Mouse (Mus musculus): ENCODE results near the gene Prtn3. TPM values are rescaled to one million over a fixed set of nuclear protein-coding genes. Genes with fewer than 3 reads are reported as not detected.

Gene Prtn3
- total RNA-seq, 2 experiments from 2014 or later: not detected

DNA sequence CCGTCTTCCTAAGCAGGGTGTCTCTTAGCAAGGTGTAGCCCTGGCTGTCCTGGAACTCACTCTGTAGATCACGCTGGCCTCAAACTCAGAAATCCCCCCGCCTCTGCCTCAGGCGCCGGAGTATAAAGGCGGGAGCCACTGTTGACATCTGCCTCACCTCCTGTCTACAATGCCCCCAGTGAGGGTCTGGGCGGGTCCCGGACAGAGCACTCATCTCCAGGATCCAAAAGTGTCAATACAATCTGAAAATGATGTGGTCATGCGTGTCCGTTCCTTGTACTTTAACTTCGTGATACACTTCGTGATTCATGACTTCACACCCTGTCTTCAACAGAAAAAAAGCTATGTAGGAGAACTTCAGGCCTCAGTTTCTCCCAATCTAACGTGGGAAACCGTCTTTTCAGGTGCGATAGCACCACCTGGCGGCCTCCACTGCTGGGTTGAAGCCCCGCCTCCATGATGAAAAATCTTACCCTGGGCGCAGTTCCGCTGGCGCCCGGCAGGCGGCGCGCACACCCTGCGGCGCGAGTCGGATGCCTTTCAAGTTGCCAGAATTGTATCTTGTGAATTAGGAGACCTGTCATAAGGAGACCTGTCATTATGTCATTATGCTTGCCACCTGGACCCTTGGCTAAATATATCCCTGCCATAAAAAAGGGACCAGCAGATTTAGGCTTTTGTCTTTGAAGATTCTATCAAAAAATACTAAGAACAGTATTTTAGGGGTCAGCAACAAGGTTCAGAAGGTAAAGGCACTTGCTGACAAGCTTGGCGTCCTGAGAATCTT lies 50.9 kb downstream of the Prtn3 start:
- DNase-seq: peak; percentile 86 to 94

DNA sequence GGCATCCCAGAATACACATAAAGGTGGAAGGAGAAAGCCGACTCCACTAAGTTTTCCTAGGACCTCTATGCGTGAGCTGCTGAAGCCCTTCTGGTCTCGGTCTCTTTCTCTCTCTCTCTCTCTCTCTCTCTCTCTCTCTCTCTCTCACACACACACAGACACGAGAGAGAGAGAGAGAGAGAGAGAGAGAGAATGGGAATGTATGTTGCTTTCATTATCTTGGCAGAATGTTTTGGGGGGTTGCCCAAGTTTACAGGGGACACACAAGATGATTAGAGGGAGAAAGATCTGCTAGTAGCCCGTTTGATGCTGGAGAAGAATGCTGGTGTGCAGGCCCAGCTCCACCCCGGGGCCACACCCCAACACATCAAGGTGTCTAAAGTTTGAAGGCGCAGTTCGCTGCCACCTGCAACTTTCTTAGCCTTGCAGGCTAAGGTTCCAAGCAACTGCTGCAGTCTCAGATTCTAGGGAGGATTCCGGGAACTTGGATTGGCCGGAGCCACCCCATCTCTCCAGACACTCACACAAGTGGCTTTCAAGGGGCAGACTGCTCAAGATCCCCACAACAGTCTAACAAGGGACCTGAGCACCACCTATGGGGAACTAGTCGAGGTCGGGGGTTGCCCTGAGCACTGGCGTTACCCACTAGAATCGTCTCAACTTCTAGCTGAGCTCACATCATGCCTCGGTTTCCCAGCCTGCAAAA lies 51.7 kb downstream of the Prtn3 start:
- intact Hi-C loops (cut with DNase I): loop anchor here (1.0 to 2.0 kb wide), 2 partner anchors 29 to 32 kb away; no protein-coding TSS in a partner anchor
- DNase-seq: no peak

More for the DNA sequence above, 50.9 kb downstream of the Prtn3 start:
- intact Hi-C loops (cut with DNase I): loop anchor here (1.0 kb wide), 2 partner anchors 33 kb away; no protein-coding TSS in a partner anchor

DNA sequence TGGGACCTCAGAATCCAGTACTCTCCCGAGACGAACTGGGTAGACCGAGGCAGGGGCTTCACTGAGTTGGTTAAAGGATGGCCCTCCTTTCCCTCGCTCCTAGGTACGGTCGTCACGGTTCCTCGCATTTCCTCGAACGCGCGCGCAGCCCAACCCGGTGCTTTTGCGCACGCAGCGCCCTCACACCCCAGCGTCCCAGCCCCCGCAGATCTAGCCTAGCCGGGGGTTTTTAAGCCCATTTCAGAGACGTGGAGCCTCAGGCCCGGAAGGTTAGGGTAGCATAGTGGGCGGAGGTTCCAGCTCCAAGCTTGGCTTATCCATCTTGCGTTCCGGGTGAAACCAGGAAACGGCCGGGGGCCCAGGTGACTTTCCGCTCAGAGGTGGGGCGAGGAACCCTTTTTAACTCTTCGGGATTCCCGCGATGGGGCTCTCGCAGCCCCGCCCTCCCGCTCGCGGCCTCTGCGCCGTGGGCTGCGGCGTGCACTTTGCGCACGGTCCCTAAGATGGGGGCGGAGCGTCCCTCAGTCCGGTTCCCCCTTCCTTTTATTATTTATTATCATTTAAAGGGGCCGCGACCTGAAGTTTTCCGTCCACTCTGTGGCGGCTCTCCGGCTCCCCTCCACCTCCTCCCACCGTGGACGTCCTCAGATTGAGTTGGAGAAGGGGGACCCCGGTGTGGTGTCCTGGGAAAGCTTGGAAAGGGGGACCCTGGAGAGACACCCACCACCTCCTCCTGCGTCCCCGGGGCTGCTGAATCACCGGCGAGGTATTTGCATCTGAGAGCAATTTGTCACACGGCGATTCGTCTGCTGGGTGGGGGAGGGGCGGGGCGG lies 52.4 kb downstream of the Prtn3 start, which contains the start of gene Arid3a:
TSS of gene Arid3a (plus strand) at position 553 of the 833 bp plus-strand sequence.
- peak; percentile 77 to 83 for DNase-seq
- intact Hi-C loops (cut with DNase I): loop anchor here (2.0 kb wide), 1 partner anchor 28 kb away; no protein-coding TSS in a partner anchor

DNA sequence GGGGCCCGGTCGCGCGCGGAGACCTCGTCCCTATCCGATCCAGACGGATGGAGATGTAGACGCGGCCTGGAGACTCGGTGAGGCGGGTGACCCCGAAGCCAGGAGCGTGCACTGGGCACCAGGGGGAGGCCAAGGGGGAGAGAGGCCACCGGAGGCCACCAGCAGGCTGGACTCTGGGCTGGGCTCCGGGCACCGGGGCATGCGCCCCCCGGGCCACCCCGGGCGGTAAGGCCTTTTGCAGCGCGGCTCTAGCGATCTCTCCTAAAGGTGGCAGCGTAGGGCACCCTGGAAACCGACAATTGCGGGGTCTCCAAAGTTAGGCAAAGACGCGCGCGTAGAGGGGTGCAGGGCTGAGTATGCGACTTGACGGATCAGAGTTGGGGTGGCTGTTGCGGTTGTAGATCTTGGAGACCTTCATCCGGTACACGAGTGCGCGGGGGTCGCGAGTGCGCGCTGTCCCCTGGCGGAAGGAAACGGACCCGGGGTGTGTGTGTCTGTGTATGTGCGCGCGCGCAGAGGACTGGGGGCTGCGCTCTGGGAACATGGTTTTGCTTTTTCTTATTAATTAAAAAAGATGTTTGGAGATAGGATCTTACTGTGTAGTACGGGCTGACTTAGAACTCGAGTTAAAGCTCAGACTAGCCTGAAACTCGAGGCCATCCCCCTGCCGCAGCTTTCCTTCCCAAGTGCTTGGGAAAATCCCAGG lies 53.2 kb downstream of the Prtn3 start:
- peak in 1 of 2 experiments; percentile 58 for DNase-seq
- intact Hi-C loops (cut with DNase I): loop anchor here (2.0 kb wide), 1 partner anchor 27 kb away; no protein-coding TSS in a partner anchor

GRCm38 (mm10) chr10:79928030-79928694 lies 53.9 kb downstream of the Prtn3 start:
- intact Hi-C loops (cut with DNase I): no loop called here

GRCm38 (mm10) chr10:79928907-79929701 lies 54.8 kb downstream of the Prtn3 start:
- intact Hi-C loops (cut with DNase I): no loop called here
- DNase-seq: no peak

More at GRCm38 (mm10) chr10:79928030-79928694, 53.9 kb downstream of the Prtn3 start:
- no peak for DNase-seq

DNA sequence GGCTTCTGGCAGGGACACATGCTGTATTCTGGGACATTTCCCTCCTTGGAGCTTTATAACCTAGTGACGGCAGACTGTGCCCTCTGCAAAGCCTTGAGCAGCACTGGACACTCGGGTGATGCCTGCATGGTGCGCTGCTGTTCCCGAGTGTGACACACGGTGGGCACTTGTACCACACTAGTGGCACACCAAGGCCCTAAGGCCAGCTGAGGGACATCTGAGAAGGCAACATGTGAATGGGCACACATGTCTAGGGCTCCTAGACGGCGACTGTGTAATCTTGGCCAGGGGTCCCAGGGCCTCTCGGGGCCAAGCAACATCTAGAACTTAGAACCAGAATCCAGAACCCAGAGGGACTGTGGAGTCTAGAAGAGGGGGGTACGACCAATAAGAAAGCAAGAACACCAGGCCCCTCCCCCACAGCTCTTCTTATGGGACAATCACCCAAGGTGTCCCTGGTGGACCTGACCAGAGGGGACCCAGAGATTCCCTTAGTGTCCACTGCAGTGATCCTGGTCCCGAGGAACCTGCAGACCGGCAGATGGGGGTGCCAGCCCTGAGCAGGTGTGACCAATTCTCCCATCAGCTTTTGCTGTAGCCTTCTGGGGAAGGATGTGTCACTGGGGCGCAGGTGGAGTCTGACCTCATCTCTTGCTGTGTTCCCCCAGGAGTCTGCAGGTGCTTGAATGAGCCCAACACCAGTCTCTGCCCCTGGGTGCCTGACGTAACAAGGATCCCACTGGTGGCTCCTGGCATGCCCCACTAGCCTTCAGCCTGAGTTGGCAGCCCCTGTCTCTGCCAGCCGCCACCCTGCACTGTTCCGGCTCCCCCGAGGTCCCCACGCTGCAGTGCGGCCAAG lies 55.9 kb downstream of the Prtn3 start:
- DNase-seq: no peak
- intact Hi-C loops (cut with DNase I): no loop called here

GRCm38 (mm10) chr10:79930826-79931186 lies 56.5 kb downstream of the Prtn3 start:
- no peak for DNase-seq
- intact Hi-C loops (cut with DNase I): no loop called here

DNA sequence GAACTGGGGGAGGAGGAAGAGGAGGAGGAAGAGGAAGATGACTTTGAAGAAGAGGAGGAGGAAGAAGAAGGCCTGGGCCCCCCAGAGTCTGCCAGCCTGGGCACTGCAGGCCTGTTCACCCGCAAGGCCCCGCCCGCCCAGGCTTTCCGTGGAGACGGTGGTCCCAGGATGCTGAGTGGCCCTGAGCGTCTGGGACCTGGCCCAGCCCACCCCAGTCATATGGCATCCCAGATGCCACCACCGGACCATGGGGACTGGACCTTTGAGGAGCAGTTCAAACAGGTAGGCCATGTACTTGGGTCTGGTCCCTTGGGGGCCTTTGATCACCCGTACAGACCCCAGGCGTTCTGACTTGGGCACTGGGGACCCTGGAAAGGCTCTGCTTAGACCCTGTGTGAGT lies 57.5 kb downstream of the Prtn3 start:
- intact Hi-C loops (cut with DNase I): no loop called here
- no peak for DNase-seq

- intact Hi-C loops (cut with DNase I): no loop called here
- peak; percentile 66 to 79 for DNase-seq
These were observed 58.5 kb downstream of the Prtn3 start for GRCm38 (mm10) chr10:79932736-79933135.

Small RNA genes within 50 kb of the gene (microRNA-seq; reads per million reads assigned to microRNA genes)
- 0 reads per million in 2 experiments for gene Mir6910

Other genes with a start within 250 kb of the Prtn3 start
- gene Shc2, start 236.6 kb upstream of the Prtn3 start, total RNA-seq (2021): 1 to 10 TPM; 2.3 to 2.5 TPM
- 10 to 100 TPM; 55.1 to 58.1 TPM for gene Odf3l2, start 228.7 kb upstream of the Prtn3 start, total RNA-seq (2021)
- not detected for gene Madcam1, start 209.9 kb upstream of the Prtn3 start, total RNA-seq (2021)
- gene Tpgs1, start 205.1 kb upstream of the Prtn3 start, total RNA-seq (2021): 10 to 100 TPM; 19.2 to 19.6 TPM
- 100 to 1,000 TPM; 344 to 378 TPM for gene Cdc34, start 192.3 kb upstream of the Prtn3 start, total RNA-seq (2021)
- gene Gzmm, start 185.5 kb upstream of the Prtn3 start, total RNA-seq (2021): 1 to 10 TPM; 4.4 to 6.0 TPM
- gene Bsg, start 170.0 kb upstream of the Prtn3 start, total RNA-seq (2021): 100 to 1,000 TPM; 528 to 635 TPM
- under 1 TPM; 0.72 to 0.79 TPM for gene Hcn2, start 157.8 kb upstream of the Prtn3 start, total RNA-seq (2021)
- 10 to 100 TPM; 29.4 to 33.2 TPM for gene Polrmt, start 127.9 kb upstream of the Prtn3 start, total RNA-seq (2021)
- gene Fgf22, start 119.4 kb upstream of the Prtn3 start, total RNA-seq (2021): not detected
- 10 to 100 TPM; 35.1 to 40.1 TPM for gene Rnf126, start 107.5 kb upstream of the Prtn3 start, total RNA-seq (2021)
- 1 to 10 TPM; 1.2 to 1.8 TPM for gene Fstl3, start 97.2 kb upstream of the Prtn3 start, total RNA-seq (2021)
- not detected for gene Prss57, start 83.5 kb upstream of the Prtn3 start, total RNA-seq (2021)
- gene Palm, start 80.9 kb upstream of the Prtn3 start, total RNA-seq (2021): 10 to 100 TPM; 13.8 to 21.4 TPM
- not detected for gene Misp, start 53.5 kb upstream of the Prtn3 start, total RNA-seq (2021)
- gene Ptbp1, start 20.0 kb upstream of the Prtn3 start, total RNA-seq (2021): 10 to 100 TPM; 17.2 to 17.4 TPM
- gene Plppr3, start 158 bp downstream of the Prtn3 start, total RNA-seq (2021): not detected
- not detected for gene Elane, start 11.8 kb downstream of the Prtn3 start, total RNA-seq (2021)
- 10 to 100 TPM; 47.6 to 86.0 TPM for gene Cfd, start 16.4 kb downstream of the Prtn3 start, total RNA-seq (2021)
- 10 to 100 TPM; 27.5 to 35.3 TPM for gene Med16, start 34.4 kb downstream of the Prtn3 start, total RNA-seq (2021)
- not detected for gene Gm26602, start 36.4 kb downstream of the Prtn3 start, total RNA-seq (2021)
- gene Kiss1r, start 42.5 kb downstream of the Prtn3 start, total RNA-seq (2021): under 1 TPM in 1 of 2 experiments, not detected in 1; 0.23 TPM
- gene R3hdm4, start 46.7 kb downstream of the Prtn3 start, total RNA-seq (2021): 100 to 1,000 TPM; 114 to 118 TPM
- 1 to 10 TPM; 1.3 to 1.8 TPM for gene Arid3a, start 52.6 kb downstream of the Prtn3 start, total RNA-seq (2021)
- 10 to 100 TPM; 17.5 to 23.9 TPM for gene Wdr18, start 85.7 kb downstream of the Prtn3 start, total RNA-seq (2021)
- gene Grin3b, start 96.2 kb downstream of the Prtn3 start, total RNA-seq (2021): under 1 TPM; 0.07 to 0.15 TPM
- 10 to 100 TPM; 71.5 to 72.4 TPM for gene Tmem259, start 109.9 kb downstream of the Prtn3 start, total RNA-seq (2021)
- gene Cnn2, start 114.1 kb downstream of the Prtn3 start, total RNA-seq (2021): 1 to 10 TPM; 5.2 to 6.0 TPM
- 1 to 10 TPM; 5.4 to 5.8 TPM for gene Abca7, start 122.0 kb downstream of the Prtn3 start, total RNA-seq (2021)
- 1 to 10 TPM; 1.1 to 2.7 TPM for gene Arhgap45, start 142.2 kb downstream of the Prtn3 start, total RNA-seq (2021)
- gene Polr2e, start 165.3 kb downstream of the Prtn3 start, total RNA-seq (2021): 10 to 100 TPM; 36.0 to 42.5 TPM
- 100 to 1,000 TPM; 500 to 536 TPM for gene Gpx4, start 172.7 kb downstream of the Prtn3 start, total RNA-seq (2021)
- 1 to 10 TPM; 4.5 to 7.3 TPM for gene Sbno2, start 231.1 kb downstream of the Prtn3 start, total RNA-seq (2021)
- gene Stk11, start 241.3 kb downstream of the Prtn3 start, total RNA-seq (2021): 100 to 1,000 TPM; 120 to 135 TPM